Mouse (Mus musculus) WW6 (cell line): ENCODE results near the gene 4931409K22Rik.
"Not testable (repeated sequence)": the region's sequence is repeated elsewhere in the genome, so short reads cannot be mapped to it uniquely, and the experiment has no call there.

Experiments
- DNase-seq: peaks from one replicate; pipeline ENCODE4 v3.0.0-alpha.2; 2013; ENCODE audit warnings: low read depth, low spot score

Gene 4931409K22Rik

DNA sequence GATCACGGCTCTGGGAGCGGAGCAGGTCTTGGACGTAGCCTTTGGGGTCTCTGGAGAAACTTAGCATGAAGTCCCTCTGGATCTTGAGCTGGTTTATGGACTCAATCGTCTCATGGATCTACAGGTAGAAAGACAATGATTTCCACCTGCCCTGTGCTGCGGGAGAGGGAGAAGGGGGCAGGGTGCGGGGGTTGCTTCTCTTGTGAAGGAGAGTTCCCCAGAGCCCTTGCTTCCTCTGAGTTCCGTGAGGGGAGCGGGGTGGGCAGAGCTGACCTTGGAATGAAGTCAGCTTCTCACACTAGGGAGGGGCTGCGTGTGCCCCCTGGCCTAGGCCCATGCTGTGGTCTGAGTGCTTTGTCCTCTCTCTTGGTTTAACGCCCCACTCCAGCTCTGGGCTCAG is 36.6 kb upstream of the 4931409K22Rik start:
- no peak for DNase-seq

- no peak for DNase-seq
Measured at GRCm38 (mm10) chr5:24592471-24593160, 36.0 kb upstream of the 4931409K22Rik start.

GRCm38 (mm10) chr5:24591796-24592470 is 35.3 kb upstream of the 4931409K22Rik start:
- DNase-seq, result no peak

DNA sequence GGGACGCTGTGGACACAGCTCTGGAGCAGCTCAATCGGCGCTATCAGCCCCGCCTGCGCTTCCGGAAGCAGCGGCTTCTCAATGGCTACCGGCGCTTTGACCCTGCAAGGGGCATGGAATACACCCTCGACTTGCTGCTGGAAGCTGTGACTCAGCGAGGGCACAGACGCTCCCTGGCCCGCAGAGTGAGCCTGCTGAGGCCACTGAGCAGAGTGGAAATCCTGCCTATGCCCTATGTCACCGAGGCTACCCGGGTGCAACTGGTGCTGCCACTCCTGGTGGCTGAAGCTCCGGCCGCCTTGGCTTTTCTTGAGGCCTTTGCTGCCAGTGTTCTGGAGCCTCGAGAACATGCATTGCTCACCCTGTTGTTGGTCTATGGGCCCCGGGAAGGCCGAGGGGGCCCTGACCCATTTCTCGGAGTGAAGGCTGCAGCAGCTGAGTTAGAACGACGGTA is 34.7 kb upstream of the 4931409K22Rik start:
- no peak for DNase-seq

DNA sequence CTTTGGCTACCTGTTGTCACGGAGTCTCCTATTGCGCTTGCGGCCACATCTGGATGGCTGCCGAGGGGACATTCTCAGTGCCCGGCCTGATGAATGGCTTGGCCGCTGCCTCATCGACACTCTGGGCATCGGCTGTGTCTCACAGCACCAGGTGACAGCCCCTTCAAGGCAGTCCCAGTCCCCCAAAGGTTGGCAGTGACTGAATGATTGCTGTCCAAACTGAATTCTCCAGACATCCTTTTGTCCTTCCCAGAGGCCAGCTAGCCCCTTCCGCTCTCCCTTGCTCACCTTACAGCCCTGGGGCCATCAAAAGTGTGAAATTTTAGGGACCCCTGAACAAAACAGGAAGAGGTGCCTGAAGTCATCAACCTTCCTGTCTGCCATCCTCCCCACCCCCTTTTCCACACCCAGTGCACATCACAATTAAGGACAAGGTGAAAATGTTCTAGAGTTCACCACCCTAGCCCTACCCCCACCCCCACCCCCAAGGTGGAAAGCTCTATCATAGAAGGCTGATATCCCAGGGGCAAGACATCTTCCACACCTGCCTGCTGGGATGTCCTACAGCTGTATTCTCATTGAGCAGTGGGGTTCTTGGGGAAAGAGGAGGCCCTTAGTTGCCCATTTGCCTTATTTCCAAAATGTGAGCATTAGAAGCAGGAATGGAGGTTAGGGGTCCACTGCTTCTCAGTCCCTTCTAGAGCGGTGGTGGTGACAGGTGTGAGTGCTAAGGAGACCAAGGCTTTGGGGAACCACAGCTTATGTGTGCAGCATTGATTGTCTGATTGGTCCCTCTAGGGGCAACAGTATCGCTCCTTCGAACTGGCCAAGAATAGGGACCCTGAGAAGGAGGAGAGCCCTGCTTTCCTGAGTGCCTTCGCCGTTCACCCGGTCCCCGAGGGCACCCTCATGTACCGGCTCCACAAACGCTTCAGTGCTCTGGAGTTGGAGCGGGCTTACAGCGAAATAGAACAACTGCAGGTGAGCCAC is 33.2 kb upstream of the 4931409K22Rik start:
- DNase-seq, result no peak

GRCm38 (mm10) chr5:24587200-24587577 is 30.6 kb upstream of the 4931409K22Rik start:
- no peak for DNase-seq

- DNase-seq, result peak; percentile 64
Measured at GRCm38 (mm10) chr5:24586547-24587199, 30.1 kb upstream of the 4931409K22Rik start, which contains the start of gene Chpf2. Gene Chpf2, plus strand, starts transcription at chr5:24586741.

GRCm38 (mm10) chr5:24586106-24586505 is 29.5 kb upstream of the 4931409K22Rik start:
- DNase-seq, result no peak

- no peak for DNase-seq
Measured at GRCm38 (mm10) chr5:24578109-24578963, 21.7 kb upstream of the 4931409K22Rik start.

DNA sequence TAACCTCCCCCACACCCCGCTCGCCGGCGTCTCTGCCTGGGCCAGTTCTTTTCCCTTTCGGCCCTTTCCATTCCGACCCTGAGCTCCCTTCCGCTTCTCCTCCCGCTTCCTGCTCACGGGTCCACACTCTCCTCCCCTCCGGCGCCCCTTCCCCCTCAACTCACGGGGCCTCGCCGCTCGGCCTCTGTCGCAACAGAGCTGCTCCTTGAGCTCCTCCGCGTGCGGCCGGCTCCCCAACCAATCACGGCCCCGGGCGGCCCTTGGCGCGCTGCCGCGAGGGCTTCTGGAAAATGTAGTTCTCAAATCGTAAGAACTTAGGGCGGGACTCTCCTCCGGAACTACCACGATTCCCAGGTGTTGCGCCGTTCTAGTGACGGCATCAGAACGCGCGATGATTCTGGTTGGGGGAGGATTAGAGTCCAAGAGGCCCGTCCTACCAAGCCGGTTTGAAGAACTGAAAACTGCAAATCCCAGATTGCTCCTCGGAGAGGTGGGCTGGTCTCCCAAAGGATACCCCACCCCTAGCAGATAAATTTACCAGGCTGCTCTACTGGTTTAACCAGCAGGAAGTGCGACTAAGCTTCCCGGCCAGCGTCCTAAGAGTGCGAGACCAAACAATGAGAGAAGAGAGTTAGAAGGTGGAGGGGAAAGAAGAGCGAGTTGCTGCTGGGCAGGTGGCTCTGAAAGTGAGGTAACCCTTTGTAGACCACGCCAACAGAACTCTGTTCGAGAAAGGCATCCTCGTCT is 20.7 kb upstream of the 4931409K22Rik start, which contains the start of gene Abcf2:
Abcf2 (minus strand) TSS at position 285 of the 747 bp plus-strand sequence.
- DNase-seq, result peak; percentile 100

GRCm38 (mm10) chr5:24576801-24577182 is 20.2 kb upstream of the 4931409K22Rik start:
- no peak for DNase-seq

GRCm38 (mm10) chr5:24575948-24576347 is 19.3 kb upstream of the 4931409K22Rik start:
- no peak for DNase-seq

- DNase-seq, result not testable (repeated sequence)
Measured at GRCm38 (mm10) chr5:24555335-24555734, 1.3 kb downstream of the 4931409K22Rik start.

DNA sequence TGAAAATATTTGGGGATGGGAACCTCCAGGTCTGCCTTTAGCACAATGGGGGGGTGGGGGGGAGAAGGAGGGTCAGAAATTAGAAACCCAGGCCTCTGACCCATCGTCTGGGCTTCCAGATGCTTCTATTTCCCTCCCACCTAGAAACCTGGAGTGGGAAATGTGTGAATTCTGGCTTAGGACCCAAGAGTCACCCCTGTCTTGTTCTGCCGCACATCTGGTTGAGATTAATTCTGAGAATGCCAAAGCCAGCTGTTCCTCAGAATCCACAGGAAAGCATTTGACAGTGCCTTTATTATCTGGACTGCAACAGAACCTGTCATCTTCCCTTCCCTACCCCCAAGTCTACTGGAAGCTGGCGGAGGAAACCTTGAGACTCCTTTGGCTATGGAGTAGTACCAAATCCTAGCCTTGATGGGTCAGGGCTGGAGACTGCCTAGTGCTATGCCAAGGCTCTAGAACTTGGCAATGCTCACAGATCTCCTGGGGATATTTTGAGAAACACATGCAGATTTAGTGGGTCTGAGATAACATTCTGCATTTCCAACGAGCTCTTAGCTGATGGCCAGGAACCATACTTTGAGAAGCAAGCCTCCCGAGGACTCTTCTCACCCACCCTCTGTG is 2.9 kb downstream of the 4931409K22Rik start:
- DNase-seq, result no peak

DNA sequence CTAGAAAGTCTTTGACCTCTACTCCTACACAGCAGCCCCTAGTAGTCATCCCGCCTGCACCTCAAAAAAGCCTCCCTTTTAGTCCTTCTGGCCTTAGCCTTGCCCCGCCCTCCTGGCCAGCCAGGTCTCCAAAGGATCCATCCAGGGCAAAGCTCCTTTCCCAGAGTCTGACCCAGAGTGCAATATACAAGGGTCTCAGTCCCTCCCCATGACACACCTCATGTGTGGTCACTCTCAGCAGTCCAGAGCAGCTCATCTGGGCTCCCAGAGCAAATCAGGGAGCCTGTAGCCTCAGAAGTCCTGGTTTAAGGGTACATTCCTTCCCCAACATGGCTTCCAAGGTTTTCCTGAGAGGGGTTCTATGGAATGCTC is 5.3 kb downstream of the 4931409K22Rik start:
- no peak for DNase-seq

GRCm38 (mm10) chr5:24550598-24551316 is 5.9 kb downstream of the 4931409K22Rik start:
- DNase-seq, result no peak

DNA sequence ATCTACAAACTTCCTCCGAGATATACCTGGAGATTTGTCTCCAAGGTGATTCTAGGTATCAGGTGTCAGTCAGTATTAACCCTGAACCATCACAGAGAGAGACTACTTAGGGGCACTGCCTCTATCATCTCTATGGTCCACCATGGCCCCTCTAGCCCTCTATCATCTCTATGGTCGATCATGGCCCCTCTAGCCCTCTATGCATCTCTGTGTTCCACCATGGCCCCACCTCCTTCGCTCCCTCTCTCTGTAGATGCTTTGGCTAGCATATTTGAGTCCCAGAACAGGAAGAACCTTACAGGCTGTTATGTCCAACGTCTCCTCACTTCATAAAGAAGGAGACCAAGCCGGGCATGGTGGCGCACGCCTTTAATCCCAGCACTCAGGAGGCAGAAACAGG is 14.0 kb downstream of the 4931409K22Rik start:
- DNase-seq, result no peak

DNA sequence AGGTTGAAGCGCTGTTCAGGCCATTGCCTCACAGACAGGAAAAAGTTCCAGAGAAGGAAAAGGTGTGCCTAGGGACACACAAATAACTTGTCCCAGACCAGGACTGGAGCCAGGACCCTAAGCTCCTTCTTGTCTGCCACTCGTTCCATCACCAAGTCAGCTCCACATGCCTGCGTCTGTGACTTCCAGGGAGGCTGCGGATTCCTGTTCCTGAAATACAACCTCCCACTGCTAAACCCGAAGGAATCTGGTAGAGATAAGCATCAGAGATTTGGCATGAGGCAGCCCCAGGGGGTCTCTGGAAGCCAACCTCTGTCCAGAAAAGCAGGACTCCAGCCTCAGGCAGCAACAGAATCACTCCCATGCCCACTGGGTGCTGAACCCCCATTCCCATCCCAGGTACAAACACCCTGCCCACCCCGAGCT is 15.5 kb downstream of the 4931409K22Rik start:
- DNase-seq, result no peak
